Mouse (Mus musculus): ENCODE measurements at regions not wholly inside any gene's neighbourhood (a gene's known extent, or its start where the extent isn't known, plus 50 kb on each side); places are given as distances from the start of the nearest gene placed in this dataset.

DNA sequence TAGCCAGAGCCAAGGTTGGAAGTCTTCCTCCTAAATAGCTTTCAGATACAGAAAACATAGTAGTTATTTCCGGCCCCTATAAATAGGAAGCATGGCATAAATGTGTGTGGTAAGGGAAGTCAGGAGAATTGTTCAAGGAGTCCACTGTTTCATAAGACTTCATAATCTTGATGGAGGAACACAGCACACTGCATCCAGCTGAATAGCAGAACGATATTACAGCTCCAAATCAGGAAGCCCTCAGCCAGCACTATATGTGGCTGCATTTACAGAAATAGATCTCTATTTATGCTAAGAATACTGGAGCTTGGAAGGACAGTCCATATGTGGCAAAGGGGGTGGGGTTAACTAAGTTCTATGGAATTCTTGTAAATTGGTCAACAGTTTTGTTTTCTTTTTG is 371.1 kb downstream of the Elavl2 start:
- DNase-seq = no peak

DNA sequence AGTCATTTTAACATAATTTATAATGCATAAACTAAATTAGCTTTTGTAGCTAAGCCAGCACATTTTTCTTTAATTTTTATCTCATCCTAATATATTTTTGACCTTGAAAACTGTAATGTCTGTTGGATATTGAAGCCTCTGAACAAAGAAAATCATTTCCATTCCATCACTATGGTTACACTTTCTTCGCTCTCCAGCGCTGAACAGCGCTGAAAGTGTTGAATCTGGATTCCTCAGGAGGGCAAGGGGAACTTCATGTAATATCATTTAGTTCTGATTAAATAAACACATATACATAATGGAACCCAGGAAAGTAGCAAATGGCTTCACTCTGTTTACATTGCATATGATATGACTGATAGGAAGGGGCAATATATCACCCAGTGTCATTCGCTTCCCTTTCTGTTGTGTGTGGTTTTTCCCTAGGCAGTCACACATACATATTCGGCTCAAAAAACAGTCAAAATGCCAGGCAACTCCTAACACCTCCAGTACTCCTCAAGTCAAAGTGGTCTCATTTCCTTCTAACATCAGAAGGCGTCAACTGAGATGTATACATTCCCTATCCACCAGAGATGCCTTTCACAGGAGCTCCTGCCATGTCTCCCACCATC is 372.5 kb downstream of the Elavl2 start:
- DNase-seq = no peak

- DNase-seq = no peak
Observed at GRCm38 (mm10) chr4:90996388-90997092, 404.0 kb downstream of the Elavl2 start.

DNA sequence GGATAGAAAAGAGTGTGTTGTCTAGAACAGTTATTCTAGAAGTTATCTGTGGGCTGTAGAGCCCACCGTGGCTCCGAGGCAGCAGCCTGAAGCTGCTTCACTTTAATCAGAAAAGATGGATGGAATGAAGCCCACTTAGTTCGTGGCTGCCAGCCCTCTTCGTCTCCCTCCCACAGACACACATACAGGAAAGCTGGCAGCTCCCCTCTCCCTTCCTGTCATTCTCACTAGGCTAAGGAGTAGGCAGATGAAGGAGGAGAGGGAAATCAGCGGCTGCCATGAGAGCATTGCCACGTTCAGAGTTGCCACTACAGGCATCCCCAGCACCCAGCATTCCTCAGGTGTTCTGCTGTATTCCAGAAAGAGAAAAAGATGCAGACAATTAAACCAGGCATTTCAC is 435.9 kb downstream of the Elavl2 start:
- no peak for DNase-seq

GRCm38 (mm10) chr4:90943687-90944385 is 456.7 kb downstream of the Elavl2 start:
- DNase-seq = no peak

DNA sequence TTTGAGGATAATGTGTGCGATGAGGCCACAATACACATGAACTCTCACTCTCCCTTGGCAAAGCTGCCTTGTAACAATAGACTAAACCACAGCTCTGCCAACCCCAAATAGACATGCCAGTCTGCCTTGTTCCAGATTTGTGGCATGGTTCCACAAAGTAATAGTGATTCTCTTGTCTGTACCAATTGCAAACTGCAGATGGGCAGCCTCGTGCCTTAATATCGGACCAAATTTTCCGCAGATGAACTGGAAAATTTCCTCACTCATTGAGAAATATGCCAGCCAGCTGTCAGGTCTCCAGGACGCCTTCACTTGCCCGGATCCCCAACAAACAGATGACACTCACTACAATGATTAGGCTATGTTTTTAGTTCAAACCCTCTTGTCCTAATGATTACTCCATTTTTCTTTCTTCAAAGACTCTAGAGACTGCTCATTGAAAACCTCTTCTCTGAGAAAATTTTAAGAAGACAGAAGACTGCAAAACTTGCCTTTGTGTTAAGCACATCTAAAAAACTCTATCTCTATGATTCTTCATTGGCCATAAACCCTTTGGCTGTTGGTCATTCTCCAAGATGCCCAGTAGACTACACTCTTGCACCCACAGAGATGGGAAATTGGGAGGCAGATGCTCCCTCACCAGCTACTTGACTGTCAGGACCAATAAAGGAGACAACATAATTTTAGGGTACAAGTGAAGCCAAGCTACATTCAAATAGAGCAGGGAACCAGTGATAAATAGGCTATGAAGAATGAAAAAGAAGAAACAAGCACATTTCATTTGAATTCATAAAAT is 483.1 kb downstream of the Elavl2 start:
- no peak for DNase-seq

GRCm38 (mm10) chr4:90906311-90906710 is 494.3 kb downstream of the Elavl2 start:
- DNase-seq = no peak

- DNase-seq = no peak
Observed at GRCm38 (mm10) chr4:90868209-90868608, 532.4 kb downstream of the Elavl2 start.

DNA sequence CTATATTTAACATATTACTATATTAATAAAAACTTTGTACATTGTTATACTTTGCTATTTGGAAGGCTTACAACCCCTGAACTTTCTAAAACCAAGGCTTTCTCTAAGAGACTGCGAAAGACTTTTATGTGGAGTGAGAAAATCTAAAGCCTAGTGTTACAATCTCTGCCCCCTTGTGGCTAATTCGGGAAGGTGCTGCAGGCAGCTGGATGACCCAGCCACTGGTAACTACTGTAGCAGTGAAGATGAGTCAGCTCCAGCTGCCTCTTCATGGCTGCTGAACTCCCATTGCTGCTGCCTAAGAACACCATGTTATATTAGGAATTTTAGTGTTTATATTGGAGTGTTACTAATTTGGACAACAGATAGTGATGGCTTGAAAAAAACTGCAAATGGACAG is 539.7 kb downstream of the Elavl2 start:
- peak; percentile 49 for DNase-seq

GRCm38 (mm10) chr4:90839804-90840203 is 560.8 kb downstream of the Elavl2 start:
- DNase-seq = no peak

- DNase-seq = no peak
Observed at GRCm38 (mm10) chr4:90799078-90799477, 580.5 kb downstream of the Zfp352 start.

GRCm38 (mm10) chr4:90798637-90799036 is 580.0 kb downstream of the Zfp352 start:
- no peak for DNase-seq

DNA sequence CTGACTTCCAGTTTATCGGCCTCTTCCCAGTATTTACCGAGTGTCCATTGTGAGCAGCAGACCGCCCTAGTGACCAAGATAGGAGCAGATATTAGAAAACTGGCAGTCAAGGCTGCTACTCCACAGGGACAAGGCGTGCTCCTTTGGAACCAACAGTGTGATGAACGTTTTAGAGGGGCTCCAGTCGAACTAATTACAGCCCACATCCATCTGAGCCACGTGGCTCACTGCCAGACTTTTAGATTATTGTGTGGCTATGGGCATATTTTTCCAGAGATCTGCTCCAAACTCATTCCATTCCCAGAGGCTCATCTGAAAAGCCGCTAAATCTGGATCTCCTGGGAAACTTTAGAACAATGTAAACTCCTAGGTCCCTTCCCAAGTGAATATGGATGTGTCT is 578.9 kb downstream of the Zfp352 start:
- no peak for DNase-seq

Measured in adrenal gland, postnatal 14 days (tissue).